Mouse (Mus musculus): ENCODE measurements around the gene Gm26741. TPM values are rescaled to one million over a fixed set of nuclear protein-coding genes. Genes with fewer than 3 reads are reported as not detected.

The Gm26741 gene
- polyA plus RNA-seq, 1 experiment: not detected

DNA sequence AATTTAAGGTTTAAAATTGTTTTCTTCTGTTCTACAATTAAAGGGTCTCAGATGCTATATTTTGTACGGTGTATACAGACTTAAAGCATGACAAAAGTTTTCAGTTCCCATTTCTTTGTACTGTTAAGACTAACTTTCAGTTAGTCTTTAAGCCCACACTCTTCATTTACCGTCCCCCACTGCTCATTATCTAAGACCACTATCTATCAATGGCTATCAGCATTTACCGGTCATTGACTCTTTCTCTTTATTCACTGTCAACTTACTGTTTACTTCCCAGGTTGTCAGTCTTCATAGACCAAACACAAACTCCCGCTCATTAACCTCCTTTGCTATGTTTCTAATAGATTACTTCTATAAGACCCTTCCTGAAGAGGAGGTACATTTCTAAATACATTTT lies 28.6 kb downstream of the Gm26741 start:
- Histone ChIP-seq H3K27ac (ENCODE audit: insufficient read depth, low read length) (no peak overlapping the region), H3K4me3 (ENCODE audit: insufficient read depth, low read length) (no peak overlapping the region)
- TF ChIP-seq CTCF (IDR thresholded peaks at IDR 0.05; ENCODE audit: extremely low read depth, insufficient read depth, low read length): no peak

GRCm38 (mm10) chr10:52388922-52389430 lies 30.4 kb downstream of the Gm26741 start, which contains the start of gene Nepn:
Gene Nepn (plus strand): TSS chr10:52388972.
- no peaks in the 10 kb centered on the region for H3K4me1 ChIP-seq (ENCODE audit: control insufficient read depth, insufficient read depth, low read length)
- TF ChIP-seq CTCF (IDR thresholded peaks at IDR 0.05; ENCODE audit: extremely low read depth, insufficient read depth, low read length) (no peak), POLR2A (IDR thresholded peaks at IDR 0.05; ENCODE audit: extremely low read depth, insufficient read depth, low read length) (no peak)
- H3K27ac ChIP-seq (ENCODE audit: insufficient read depth, low read length): no peak within 1 kb of the TSS
- H3K4me3 ChIP-seq (ENCODE audit: insufficient read depth, low read length): no peak within 1 kb of the TSS

More for the DNA sequence above, 28.6 kb downstream of the Gm26741 start:
- H3K4me1 ChIP-seq (ENCODE audit: control insufficient read depth, insufficient read depth, low read length): peaks cover 3% of the 10 kb centered on the region; the same call in 1 of the 2 replicates

GRCm38 (mm10) chr10:52389438-52389837 lies 30.9 kb downstream of the Gm26741 start:
- TF ChIP-seq POLR2A (IDR thresholded peaks at IDR 0.05; ENCODE audit: extremely low read depth, insufficient read depth, low read length) (no peak), CTCF (IDR thresholded peaks at IDR 0.05; ENCODE audit: extremely low read depth, insufficient read depth, low read length) (no peak)
- Histone ChIP-seq H3K27ac (ENCODE audit: insufficient read depth, low read length) (no peak overlapping the region), H3K4me3 (ENCODE audit: insufficient read depth, low read length) (no peak overlapping the region), H3K4me1 (ENCODE audit: control insufficient read depth, insufficient read depth, low read length) (no peaks in the 10 kb centered on the region)

- Histone ChIP-seq H3K27ac (ENCODE audit: insufficient read depth, low read length) (no peak overlapping the region), H3K4me3 (ENCODE audit: insufficient read depth, low read length) (no peak overlapping the region), H3K4me1 (ENCODE audit: control insufficient read depth, insufficient read depth, low read length) (no peaks in the 10 kb centered on the region)
- no peak for TF ChIP-seq CTCF (IDR thresholded peaks at IDR 0.05; ENCODE audit: extremely low read depth, insufficient read depth, low read length)
- no peak for TF ChIP-seq POLR2A (IDR thresholded peaks at IDR 0.05; ENCODE audit: extremely low read depth, insufficient read depth, low read length)
Measured at GRCm38 (mm10) chr10:52391208-52391607, 32.6 kb downstream of the Gm26741 start.

- H3K4me1 ChIP-seq (ENCODE audit: control insufficient read depth, insufficient read depth, low read length): no peaks in the 10 kb centered on the region
- H3K27ac ChIP-seq (ENCODE audit: insufficient read depth, low read length): no peak overlapping the region
- H3K4me3 ChIP-seq (ENCODE audit: insufficient read depth, low read length): no peak overlapping the region
- no peak for TF ChIP-seq POLR2A (IDR thresholded peaks at IDR 0.05; ENCODE audit: extremely low read depth, insufficient read depth, low read length)
- no peak for TF ChIP-seq CTCF (IDR thresholded peaks at IDR 0.05; ENCODE audit: extremely low read depth, insufficient read depth, low read length)
Measured at GRCm38 (mm10) chr10:52396647-52397046, 38.1 kb downstream of the Gm26741 start.

- TF ChIP-seq POLR2A (IDR thresholded peaks at IDR 0.05; ENCODE audit: extremely low read depth, insufficient read depth, low read length) (no peak), CTCF (IDR thresholded peaks at IDR 0.05; ENCODE audit: extremely low read depth, insufficient read depth, low read length) (no peak)
- Histone ChIP-seq H3K4me3 (ENCODE audit: insufficient read depth, low read length) (no peak overlapping the region), H3K4me1 (ENCODE audit: control insufficient read depth, insufficient read depth, low read length) (no peaks in the 10 kb centered on the region), H3K27ac (ENCODE audit: insufficient read depth, low read length) (no peak overlapping the region)
Measured at GRCm38 (mm10) chr10:52398715-52399114, 40.1 kb downstream of the Gm26741 start.

DNA sequence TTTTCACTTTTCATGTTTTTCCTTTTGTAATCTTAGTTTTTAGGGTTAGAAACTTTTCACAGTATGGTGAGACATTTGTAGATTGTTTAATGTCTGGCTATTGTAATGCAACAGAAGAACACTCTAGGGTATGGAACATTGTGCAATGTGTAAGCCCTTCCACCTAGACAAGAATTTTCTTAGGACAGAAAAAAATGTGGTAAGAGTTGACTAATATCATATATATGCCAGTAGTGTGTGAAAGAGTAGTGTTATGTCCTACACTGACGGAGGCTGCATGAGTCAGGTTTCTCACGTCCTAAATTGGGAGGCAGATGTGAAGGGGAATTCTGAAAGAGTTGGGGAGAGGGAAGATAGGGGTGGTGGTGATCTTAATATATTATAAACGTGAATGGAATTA lies 41.2 kb downstream of the Gm26741 start:
- no peak for TF ChIP-seq POLR2A (IDR thresholded peaks at IDR 0.05; ENCODE audit: extremely low read depth, insufficient read depth, low read length)
- no peak for TF ChIP-seq CTCF (IDR thresholded peaks at IDR 0.05; ENCODE audit: extremely low read depth, insufficient read depth, low read length)
- Histone ChIP-seq H3K27ac (ENCODE audit: insufficient read depth, low read length) (no peak overlapping the region), H3K4me3 (ENCODE audit: insufficient read depth, low read length) (no peak overlapping the region), H3K4me1 (ENCODE audit: control insufficient read depth, insufficient read depth, low read length) (no peaks in the 10 kb centered on the region)

DNA sequence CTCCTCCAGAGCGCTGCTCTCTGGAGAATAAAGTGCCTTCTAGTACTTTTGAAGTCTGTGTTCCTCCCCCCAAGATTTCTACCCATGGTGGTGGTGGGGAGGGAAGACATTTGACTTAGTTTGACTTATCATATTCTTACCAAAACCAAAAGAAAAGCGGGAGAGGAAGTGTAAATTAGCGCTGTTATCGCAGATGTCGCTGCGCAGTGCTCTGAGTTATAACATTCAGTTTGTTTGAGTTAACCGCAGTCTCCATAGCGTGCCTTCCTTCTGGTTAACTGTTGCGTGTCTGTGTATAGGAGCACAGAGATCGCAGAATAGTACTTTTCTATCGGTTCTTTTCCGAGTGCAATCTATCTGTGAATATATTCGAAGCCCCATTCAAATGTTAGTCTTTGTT lies 46.6 kb downstream of the Gm26741 start:
- TF ChIP-seq CTCF (IDR thresholded peaks at IDR 0.05; ENCODE audit: extremely low read depth, insufficient read depth, low read length): no peak
- TF ChIP-seq POLR2A (IDR thresholded peaks at IDR 0.05; ENCODE audit: extremely low read depth, insufficient read depth, low read length): no peak
- H3K4me1 ChIP-seq (ENCODE audit: control insufficient read depth, insufficient read depth, low read length): no peaks in the 10 kb centered on the region
- no peak overlapping the region for H3K27ac ChIP-seq (ENCODE audit: insufficient read depth, low read length)
- H3K4me3 ChIP-seq (ENCODE audit: insufficient read depth, low read length): no peak overlapping the region

DNA sequence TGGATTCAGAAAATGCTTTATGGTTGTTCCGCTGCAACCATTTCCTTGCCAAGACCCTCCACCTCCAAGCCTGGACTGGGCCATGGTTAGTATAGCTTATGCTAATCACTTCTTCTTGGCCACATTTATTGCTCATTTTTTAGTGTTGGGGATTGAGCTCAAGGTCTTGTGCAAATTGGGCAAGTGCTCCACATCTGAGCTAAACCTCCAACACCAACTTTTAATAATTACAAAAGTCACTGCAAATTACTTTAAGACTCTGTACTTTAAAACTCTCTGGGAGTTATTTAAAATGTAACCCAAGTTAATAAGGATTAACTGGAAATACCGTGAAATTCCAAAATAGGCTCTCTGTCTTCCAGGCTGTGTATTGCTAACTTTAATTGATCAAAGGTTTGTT lies 49.0 kb downstream of the Gm26741 start:
- Histone ChIP-seq H3K27ac (ENCODE audit: insufficient read depth, low read length) (no peak overlapping the region), H3K4me3 (ENCODE audit: insufficient read depth, low read length) (no peak overlapping the region), H3K4me1 (ENCODE audit: control insufficient read depth, insufficient read depth, low read length) (no peaks in the 10 kb centered on the region)
- TF ChIP-seq CTCF (IDR thresholded peaks at IDR 0.05; ENCODE audit: extremely low read depth, insufficient read depth, low read length): no peak
- no peak for TF ChIP-seq POLR2A (IDR thresholded peaks at IDR 0.05; ENCODE audit: extremely low read depth, insufficient read depth, low read length)

Other genes starting within 250 kb of the Gm26741 start
- gene Ros1, start 163.5 kb upstream of the Gm26741 start, polyA plus RNA-seq (2012; rRNA removed): not detected in 2 replicates
- 5.7 and 5.9 TPM in 2 replicates for gene Dcbld1, start 125.1 kb upstream of the Gm26741 start, polyA plus RNA-seq (2012; rRNA removed)
- 22.8 and 23.8 TPM in 2 replicates for gene Gopc, start 23.4 kb downstream of the Gm26741 start, polyA plus RNA-seq (2012; rRNA removed)
- 0.08 TPM in 1 of 2 replicates, not detected in the other for gene Nepn, start 30.2 kb downstream of the Gm26741 start, polyA plus RNA-seq (2012; rRNA removed)
- 32.3 and 32.5 TPM in 2 replicates for gene Nus1, start 58.8 kb downstream of the Gm26741 start, polyA plus RNA-seq (2012; rRNA removed)